Mouse (Mus musculus) urinary bladder, postnatal 36 days (tissue): ENCODE data around the gene Map3k14.
"Not testable (repeated sequence)": the region's sequence is repeated elsewhere in the genome, so short reads cannot be mapped to it uniquely, and the experiment has no call there.

Experiments used
- DNase-seq, 2 experiments: peaks; one replicate each; pipeline ENCODE4 v3.0.0; 2022; ENCODE audit warnings: low spot score in 2 of 2, mixed read lengths in 1 of 2

Map3k14 gene

DNA sequence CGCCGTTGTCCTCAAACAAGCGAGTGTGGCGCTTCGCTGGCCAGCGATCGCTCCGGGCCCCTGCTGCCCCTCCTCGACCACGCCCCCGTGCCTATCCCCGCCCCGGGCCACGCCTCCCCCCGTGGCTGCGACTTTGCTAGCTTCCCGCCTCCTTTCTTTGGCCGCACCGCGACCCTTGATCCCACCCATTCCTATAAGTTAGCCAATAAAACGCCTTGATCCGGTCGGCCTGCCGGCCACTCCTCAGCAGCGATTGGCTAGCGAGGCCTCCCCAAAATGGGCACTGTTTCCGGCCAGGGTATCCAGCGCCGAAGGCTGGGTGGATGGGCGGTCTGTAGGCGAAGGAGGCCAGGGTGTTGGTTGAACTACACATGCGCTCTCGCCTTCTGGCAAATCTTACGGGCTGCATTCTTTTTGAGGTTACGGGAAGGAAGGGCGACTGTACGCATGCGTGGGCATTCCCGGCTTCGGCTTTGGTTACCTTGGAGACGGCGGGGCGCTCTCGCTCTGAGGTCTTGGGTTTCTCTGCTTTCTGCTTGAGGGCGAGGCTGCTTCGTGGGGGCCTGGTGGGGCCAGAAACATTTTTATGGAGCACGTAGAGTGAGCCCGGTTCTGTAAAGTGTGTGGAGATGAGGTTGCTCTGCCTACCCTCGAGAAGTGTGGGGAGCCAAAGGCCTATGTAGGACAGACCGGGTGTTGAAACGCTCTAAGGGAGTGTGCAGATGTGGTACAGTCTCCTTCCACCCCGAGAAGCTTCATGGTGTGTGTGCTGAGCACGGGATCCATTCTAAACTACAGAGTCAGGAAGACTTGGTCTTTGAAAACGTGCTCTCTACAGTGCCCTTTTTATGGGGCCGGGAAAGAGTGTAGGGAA is at the start of gene Map3k14:
Gene Map3k14, minus strand, starts transcription at position 127 of the 874 bp plus-strand sequence.
- DNase-seq = peak; percentile 100

DNA sequence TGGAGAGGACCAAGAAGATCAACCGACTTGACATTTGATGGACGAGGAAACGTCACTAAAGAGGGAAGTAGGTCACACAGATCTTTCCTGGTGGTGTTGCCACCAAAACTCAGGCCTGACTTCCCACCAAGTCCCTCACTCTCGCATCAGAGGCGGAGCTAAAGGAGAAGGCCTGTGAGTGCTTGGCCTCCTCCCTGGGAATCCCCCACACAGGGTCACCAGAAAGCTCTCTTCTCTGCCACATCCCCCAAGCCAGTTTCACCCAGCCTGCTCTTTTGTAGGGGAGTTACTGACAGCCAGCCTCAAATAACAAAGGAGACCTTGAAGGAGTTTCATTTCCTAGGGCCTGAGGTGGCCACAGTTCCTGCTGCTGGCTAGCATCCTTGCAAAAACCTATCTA is 48.1 kb upstream of the Map3k14 start:
- DNase-seq = no peak

DNA sequence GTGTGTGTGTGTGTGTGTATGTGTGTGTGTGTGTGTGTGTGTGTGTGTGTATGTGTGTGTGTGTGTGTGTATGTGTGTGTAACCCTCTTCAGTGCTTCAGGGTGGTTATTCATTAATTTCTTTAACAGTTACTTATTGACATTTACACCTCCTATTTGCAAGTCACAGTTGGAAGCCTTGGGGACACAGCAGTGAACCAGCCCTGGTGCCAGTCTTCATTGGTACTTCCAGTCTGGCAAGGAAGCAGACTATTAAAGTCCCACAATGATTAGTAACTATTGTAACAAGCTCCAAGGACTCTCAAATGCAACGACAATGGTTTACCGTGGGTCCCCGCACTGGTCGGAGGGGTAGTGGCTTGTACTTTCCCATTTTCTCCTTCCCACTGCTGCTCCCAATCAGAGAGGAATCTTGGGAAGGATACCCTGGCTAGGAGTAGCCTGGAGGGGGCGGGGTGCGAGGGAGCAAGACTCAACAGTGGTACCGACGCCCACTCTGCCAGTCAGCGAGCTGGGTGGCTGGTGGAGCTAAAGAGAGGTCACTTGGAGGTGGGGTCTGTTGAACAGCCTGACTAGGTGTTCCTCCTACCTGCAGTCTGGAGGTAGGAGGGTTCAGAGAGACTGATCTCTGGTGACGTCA is 47.6 kb upstream of the Map3k14 start:
- DNase-seq = no peak

DNA sequence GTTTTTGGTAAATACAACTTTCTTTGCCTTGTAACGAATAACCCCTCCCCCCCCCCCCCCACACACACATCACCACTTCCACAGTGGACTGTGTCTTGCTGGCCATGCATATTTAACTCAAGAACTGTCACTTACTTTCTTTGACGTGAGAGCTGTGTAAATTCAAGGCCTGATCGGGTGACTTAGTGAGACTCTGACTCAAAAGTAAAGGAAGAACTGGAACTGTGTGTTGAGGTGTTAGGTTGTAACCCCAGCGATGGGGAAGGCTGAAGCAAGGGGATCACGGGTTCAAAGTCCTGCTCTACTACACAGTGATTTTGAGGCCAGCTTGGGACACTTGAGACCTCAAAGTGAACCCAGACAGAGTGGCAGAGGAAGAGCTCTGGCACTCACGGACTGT is 46.3 kb upstream of the Map3k14 start:
- no peak for DNase-seq

DNA sequence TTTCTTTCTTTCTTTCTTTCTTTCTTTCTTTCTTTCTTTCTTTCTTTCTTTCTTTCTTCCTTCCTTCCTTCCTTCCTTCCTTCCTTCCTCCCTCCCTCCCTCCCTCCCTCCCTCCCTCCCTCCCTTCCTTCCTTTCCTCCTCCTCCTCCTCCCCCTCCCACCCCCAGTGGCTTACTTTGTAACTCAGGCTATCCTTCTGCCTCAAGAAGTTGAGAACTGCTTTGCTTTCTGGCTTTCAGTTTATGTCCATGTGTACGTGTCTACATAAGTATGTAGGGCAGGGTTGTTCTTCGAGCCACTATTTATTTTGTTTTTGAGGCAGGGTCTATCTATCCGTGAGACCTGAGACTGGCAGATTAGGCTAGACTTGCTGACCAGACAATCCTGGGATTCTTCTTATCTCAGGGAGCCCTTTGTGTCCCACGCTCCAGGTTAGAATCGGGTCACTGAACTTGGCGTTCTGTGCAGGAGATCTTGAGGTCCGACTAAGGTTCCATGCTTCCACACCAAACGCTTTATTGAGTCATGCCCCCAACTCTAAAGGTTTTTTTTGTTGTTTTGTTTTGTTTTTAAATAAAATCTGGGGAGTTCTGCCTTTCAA is 45.5 kb upstream of the Map3k14 start:
- DNase-seq = no peak

DNA sequence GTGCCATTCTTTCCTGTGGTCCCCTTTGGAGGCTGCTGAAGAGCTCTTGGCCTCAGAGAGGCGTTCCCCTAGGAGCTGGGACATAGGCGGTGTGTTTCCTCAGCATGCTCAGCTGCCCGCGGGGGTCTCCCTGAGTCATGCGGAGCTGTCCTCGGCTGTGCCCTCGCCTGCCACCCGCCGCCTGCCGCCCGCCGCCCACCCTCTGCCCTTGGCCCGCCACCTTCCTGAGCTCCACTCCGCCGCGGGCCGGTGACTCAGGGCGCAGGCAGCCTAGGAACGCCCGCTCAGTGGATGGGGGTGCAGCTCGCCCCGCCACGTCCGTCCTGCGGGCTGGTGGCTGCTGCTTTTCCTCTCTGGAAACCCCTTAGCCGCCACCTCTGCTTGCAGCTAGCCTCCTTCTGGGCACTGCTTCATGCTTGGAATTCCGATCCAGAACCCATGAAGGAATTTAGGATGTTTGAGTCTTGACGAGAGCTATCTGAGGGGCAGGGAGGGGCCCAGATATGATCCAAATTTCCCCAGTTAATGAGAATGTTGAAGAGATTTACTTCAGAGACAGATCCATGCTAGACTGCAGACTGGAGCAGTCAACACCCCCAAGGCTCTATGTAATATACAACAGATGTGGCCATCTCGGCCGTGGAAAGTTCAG is 44.8 kb upstream of the Map3k14 start:
- DNase-seq = peak in 1 of 2 experiments; percentile 62

DNA sequence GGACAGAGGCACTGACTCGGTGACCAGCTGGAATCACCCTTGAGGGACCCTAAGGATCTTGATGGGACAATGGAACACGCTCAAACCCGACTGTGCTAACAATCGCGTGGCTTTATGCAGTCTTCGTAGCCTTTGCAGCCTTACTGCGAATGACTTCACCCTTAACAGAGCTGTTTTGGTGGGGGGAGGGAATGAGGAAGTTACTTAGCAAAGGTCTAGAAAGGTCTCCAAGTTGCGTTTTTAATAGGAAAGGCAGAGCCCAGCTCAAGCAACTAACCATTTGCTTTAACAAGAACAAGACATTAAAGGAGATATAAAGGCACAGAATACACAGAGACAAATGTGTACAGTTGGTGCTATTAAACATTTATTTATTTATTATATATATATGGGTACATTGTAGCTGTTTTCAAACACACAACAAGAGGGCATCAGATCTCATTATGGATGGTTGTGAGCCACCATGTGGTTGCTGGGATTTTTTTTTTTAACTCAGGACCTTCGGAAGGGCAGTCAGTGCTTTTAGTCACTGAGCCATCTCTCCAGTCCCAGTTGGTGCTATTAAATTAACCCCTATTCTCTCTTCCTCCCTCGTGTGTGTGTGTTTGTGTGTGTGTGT is 42.8 kb upstream of the Map3k14 start:
- DNase-seq = no peak

DNA sequence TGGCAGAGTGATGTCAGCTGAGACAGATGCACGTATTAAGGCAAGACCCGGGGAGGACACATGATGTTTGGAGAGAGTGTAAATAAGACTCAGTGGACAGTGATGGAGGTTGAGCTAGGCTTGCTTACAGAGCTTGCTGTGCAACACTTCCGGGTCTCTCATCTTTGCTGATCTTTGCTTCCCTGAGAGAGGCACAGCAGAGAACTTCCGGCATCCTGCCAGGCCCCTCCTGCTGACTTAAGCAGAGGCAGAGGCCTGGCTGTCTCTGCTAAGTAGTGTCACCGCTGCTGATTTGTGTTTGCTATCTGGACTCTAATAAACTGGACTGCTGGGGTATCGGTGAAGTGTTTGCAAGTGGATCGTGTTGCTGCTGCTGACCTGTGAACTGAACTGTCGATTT is 40.6 kb upstream of the Map3k14 start:
- peak in 1 of 2 experiments; percentile 60 for DNase-seq

DNA sequence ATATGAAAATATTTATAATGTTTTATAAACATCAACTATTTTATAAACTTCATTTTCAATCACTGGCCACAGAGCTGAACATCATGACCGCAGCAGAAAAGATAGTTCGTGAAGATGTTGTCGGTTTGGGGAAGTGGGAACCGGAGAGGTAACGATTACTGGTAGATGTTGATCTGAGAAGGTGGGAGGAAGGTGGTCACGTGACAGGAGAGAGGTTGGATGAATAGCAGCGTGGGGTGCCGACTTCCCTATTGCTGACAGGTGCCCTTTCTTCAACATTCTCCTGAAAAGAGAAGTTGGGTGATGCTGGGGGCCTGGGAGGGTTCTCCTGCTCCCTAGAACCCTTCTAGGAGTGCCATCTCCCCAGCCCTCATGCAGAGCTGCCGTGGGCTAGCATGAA is 37.3 kb upstream of the Map3k14 start:
- DNase-seq = no peak

DNA sequence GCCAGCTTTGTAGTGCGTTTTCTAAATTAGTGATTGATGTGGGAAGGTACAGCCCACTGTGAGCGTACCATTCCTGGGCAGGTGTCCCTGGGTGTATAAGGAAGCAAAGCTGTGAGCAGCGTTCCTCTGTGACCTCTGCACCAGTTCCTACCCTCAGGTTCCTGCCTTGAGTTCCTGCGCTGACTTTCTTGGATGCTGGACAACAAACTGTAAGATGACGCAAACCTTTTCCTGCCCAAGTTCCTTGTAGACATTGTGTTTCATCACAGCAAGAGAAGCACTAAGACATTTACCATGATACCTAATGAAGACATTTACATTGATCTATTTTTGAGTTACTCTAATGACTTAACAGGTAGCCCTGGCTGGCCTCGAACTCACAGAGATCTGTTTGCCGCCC is 27.5 kb upstream of the Map3k14 start:
- no peak for DNase-seq

DNA sequence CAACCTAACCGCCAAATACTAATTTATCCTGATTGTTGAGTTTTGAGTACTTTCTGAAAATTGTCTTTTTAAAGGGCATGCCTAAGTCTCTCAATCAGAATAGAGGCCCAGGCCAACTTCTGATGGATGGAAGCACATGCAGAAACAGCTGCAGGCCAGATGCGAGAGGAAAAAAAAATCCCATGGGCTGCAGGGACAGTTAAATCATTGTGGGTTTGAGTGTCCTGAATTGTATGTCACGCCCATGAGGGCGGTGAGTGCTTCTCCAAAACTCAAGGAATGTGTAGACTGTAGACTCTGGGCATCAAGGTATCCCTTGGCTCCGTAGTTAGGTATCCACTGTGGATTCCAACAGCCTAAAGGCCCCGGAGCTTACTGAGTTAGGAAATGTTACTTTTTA is 26.8 kb upstream of the Map3k14 start:
- no peak for DNase-seq

DNA sequence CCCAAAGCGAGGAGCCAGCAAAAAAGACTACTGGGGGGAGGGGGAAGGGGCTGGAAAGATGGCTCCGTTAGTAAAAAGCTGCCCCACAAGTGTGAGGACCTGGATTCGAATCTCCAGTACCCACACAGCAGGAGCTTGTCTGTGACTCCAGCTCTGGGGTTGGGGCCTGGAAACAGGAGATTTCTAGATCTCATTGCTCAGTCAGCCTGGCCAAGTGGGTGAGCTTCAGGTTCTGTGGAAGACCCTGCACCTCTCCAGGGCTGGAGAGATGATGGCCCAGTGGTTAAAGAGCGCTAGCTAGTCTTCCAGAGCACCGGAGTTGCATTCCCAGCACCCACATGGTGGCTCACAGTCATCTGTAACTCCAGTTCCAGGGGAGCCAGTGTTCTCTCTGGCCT is 25.6 kb upstream of the Map3k14 start:
- no peak for DNase-seq

DNA sequence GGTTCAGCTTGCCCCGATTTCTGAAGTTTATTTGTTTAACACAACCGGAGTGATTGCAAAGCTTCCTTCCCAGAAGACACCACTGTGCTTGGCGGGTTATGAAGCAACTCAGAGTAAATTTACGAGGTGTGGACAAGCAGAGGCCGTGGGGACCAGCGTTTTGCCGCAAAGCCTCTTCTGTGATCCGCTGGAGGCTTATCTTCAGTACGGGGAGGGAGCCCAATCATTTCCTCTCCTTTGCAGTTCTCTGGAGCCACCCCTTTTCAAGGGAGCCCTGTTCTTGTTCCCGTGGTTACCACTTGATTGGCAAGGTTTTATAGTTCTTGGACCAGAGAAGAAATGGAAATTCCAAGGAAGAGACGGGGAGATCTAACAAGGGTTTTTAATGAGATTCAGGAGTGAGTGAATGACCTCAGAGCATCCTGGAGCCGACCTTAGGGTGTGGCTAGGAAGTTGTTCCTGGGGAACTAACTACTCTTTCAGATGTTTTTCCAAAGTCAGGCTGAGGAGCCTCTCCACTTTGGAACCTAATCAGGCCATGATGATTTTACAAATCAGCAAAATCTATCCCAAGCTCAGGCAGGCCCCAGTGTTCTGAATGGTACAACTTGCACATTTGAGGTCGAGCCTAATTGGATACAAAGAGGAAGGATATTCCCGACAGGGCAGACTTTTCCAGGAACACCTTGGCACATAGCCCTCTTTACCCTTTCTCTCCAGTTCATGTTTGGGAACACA is 25.0 kb upstream of the Map3k14 start:
- DNase-seq = peak; percentile 52 to 79

DNA sequence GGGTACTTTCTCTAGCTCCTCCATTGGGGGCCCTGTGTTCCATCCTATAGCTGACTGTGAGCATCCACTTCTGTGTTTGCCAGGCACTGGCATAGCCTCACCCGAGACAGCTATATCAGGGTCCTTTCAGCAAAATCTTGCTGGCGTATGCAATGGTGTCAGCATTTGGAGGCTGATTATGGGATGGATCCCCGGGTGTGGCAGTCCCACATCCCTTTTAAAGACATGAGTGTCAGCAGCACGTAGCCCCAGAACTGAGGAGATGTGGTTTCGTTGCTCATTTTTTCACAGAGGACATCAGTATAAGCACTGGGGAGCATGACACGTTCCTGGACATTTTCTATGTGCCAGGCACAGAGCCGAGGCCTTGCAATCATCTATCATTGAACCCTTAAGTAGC is 23.6 kb upstream of the Map3k14 start:
- DNase-seq = not testable (repeated sequence)

DNA sequence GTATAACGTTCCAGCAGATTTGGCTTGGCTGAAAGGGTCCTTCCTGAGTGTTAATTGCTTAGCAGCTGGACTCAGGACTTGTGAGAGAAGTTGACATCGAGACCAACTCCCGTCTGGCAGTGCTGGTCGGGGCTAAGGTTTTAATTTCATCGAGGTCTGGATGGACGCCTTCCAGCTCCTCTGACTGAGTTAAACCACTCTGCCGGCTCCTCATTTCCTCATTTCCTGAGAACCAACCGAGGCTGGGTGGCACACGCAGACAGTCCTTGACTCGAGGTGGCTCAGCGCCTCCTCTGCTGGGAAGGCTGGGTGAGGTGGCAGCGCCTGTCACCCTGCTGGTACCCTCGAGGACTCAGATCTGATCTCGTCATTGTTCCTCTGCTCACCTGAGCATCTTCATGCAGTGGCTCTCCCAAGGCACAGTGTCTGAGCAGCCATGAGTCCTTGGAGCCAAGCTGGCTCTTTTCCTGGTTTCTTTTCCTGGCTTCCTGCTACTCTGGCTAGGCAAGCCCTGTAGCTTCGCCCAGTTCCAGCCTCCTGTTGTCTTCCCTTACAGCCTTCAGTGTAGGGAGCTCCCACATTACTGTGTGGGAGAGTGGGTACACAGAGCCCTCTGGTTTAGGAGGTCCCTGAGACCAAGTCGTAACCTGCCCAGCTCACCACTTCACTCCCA is 21.2 kb upstream of the Map3k14 start:
- DNase-seq = no peak

DNA sequence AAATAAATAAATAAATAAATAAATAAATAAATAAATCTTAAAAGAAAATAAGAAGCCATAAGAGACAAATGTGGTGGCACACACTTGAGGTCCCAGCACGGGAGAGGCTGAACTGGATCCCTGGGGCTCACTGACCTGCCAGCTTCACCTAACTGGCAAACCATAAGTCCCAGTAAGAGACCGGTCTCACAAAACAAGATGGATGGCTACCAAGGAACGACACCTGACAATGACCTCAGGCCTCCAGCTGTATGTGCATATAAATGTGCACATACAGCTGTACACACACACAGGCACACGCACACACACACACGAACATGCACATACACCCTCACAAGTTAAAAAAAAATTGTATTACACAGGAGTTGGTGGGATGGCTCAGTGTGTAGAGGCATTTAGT is 19.6 kb upstream of the Map3k14 start:
- DNase-seq = no peak

DNA sequence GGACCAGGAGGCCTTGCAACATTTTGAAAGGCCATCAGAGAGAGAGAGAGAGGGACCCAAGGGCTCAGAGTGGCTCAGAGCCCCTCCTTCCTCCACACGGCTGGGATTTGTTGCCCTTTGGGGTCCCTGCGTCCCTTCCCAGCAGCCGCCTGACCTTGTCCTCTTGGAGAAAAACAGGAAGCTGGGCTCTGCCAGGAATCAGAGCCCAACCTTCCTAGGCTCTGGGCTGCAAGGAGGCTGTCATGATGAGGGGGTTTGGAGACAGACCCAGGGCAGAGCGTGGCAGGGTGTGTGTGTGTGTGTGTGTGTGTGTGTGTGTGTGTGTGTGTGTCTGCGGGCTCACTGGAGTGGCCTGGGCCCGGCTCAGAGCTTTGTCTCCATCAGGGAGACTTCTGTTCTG is 18.7 kb upstream of the Map3k14 start:
- DNase-seq = no peak

DNA sequence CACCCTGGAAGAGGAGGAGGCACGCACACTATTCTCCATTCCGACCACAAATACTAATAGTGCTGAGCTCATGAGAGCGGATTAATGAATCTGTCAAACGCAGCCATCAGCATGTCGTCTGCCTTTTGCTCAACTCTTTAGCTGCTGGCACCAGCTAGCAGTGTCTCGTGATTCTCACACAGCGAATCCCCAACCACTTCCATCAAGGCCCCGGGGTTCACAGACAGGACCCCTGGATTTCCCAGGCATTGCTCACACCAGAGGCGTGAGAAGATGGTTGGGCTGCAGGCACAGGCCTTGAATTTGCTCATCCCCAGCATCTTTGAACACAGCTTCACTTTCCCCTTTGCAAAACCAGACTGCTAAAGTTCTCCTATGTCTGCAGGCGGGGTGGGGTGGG is 18.0 kb upstream of the Map3k14 start:
- no peak for DNase-seq

DNA sequence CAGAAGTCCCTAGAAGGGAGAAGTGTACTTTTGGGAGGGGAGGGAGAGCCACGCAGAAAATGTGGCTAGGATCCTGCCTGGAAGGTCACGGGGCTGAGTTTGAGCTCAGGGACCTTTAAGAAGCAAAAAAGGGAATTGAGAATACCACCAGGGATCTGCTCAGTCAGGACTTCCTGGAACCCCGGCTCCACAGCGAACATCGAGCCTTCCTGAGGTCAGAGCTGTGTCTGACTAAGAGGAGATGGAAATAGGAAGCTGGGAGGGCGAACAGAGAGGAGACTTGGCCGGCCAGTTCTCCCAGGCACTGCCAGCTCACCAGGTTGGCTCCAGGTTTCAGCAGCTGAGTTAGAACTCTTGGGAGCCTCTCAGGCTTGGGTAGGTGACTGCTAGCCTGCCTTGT is 14.5 kb upstream of the Map3k14 start:
- no peak for DNase-seq

DNA sequence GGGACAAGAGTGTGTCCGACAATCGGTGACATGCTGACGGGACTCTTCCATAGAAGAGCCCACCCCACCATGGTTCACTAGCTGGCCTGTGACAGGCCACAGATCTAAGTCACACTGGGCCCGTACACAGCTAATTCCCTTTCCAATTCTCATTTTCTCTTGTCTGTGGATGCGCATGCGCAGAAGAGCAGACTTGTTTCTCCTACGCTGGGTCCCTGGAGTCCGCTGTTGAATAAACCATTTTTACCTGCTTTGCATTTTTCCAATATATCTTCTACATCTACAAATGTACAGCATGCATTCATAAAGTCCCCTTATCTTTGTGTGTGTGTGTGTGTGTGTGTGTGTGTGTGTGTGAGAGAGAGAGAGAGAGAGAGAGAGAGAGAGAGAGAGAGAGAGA is 9.2 kb upstream of the Map3k14 start:
- no peak for DNase-seq

DNA sequence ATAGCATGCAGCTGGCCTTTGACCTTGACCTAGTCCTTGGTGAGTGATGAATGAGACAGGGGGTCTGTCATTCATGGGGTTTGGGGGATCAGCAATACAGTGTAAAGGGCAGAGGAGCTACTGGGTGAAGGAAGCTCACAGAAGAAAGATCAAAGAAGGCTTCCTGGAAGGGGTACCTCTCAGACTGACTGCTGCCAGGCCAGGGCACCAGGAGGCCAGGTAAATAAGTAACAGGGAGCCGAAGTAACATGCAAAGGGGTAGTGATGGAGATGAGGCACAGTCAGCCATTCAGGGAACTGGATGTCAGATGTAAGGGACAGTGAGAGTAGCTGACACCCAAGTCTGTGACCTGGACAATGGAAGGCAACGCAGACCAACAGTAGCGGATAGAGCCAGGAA is 5.6 kb upstream of the Map3k14 start:
- no peak for DNase-seq
